Mouse (Mus musculus) gastrocnemius, adult 18-20 months (tissue): Measurements from ENCODE around the gene Slc6a19. TPM values are rescaled to one million over a fixed set of nuclear protein-coding genes. Genes with fewer than 3 reads are reported as not detected.

ENCODE experiments used
- DNase-seq: peaks from one replicate; pipeline ENCODE4 v3.0.0; 2021; ENCODE audit warnings: low spot score
- total RNA-seq, 2 experiments: library from RNA; stranded (reverse); gene quantifications; 2 replicates each; pipeline ENCODE4 v1.2.3; 2021

Gene Slc6a19
- total RNA-seq, 2 experiments from 2014 or later, result 0.05 TPM; not detected in 1

GRCm38 (mm10) chr13:73660163-73660695 lies 44.4 kb downstream of the Slc6a19 start:
- no peak for DNase-seq

GRCm38 (mm10) chr13:73658953-73659352 lies 45.7 kb downstream of the Slc6a19 start:
- DNase-seq, result no peak

- no peak for DNase-seq
These were observed 49.7 kb downstream of the Slc6a19 start for GRCm38 (mm10) chr13:73654976-73655375.

GRCm38 (mm10) chr13:73653266-73653665 lies 51.4 kb downstream of the Slc6a19 start:
- no peak for DNase-seq

- DNase-seq, result no peak
These were observed 58.1 kb downstream of the Slc6a19 start for GRCm38 (mm10) chr13:73646397-73647087.

- no peak for DNase-seq
These were observed 63.4 kb downstream of the Slc6a19 start for GRCm38 (mm10) chr13:73641296-73641695.

GRCm38 (mm10) chr13:73637826-73638225 lies 66.8 kb downstream of the Slc6a19 start:
- DNase-seq, result no peak

GRCm38 (mm10) chr13:73631837-73632236 lies 72.8 kb downstream of the Slc6a19 start:
- no peak for DNase-seq

Other genes with a start within 250 kb of the Slc6a19 start
- gene Lpcat1, start 237.7 kb downstream of the Slc6a19 start, total RNA-seq, result 1 to 10 TPM; 2.3 to 2.4 TPM
- gene Slc6a3, start 168.1 kb downstream of the Slc6a19 start, total RNA-seq, result not detected
- gene Clptm1l, start 100.9 kb downstream of the Slc6a19 start, total RNA-seq, result 10 to 100 TPM; 30.0 to 36.6 TPM
- gene Tert, start 78.0 kb downstream of the Slc6a19 start, total RNA-seq, result under 1 TPM in 1 of 2 experiments, not detected in 1; 0.07 TPM
- under 1 TPM; 0.18 to 0.28 TPM for gene Slc6a18, start 26.8 kb downstream of the Slc6a19 start, total RNA-seq
- gene Slc12a7, start 28.2 kb upstream of the Slc6a19 start, total RNA-seq, result 1 to 10 TPM; 3.6 to 5.1 TPM
- 1 to 10 TPM in 1 of 2 experiments, under 1 TPM in 1; 0.80 to 1.1 TPM for gene Nkd2, start 142.8 kb upstream of the Slc6a19 start, total RNA-seq
- gene Trip13, start 232.9 kb upstream of the Slc6a19 start, total RNA-seq, result under 1 TPM; 0.27 to 0.28 TPM
- 1 to 10 TPM; 8.8 to 9.4 TPM for gene Brd9, start 232.9 kb upstream of the Slc6a19 start, total RNA-seq